Mouse (Mus musculus) liver, embryonic 14.5 days (tissue): Measurements from ENCODE around the gene Nanog. TPM values are rescaled to one million over a fixed set of nuclear protein-coding genes. Genes with fewer than 3 reads are reported as not detected.

Experiments
- ATAC-seq: fragments of 200-750 bp; cut with Nextera tagmentation; 2 replicates; pipeline ENCODE4 v1.8.0; 2017; ENCODE audit warnings: moderate number of reproducible peaks, mild to moderate bottlenecking, moderate library complexity; ENCODE audit not compliant: insufficient read depth
- DNase-seq, 3 experiments: peaks; one replicate each; pipeline ENCODE4 v3.0.0-alpha.2; 2012 to 2013; ENCODE audit warnings: low read depth in 3 of 3, low spot score in 3 of 3
- H3K27ac ChIP-seq: fragments of 300-500 bp; sonication (generic); 2 replicates; pipeline ENCODE4 v1.5.1; 2014; ENCODE audit warnings: moderate library complexity, mild to moderate bottlenecking, control low read depth, inconsistent platforms
- H3K27me3 ChIP-seq: fragments of 300-500 bp; sonication (generic); 2 replicates; pipeline ENCODE4 v1.6.1; 2014; ENCODE audit warnings: mild to moderate bottlenecking, low read length, moderate library complexity; ENCODE audit not compliant: control insufficient read depth, insufficient read depth
- H3K36me3 ChIP-seq: fragments of 300-500 bp; sonication (generic); replicated peaks from 2 replicates; pipeline ENCODE4 v1.6.1; 2014; ENCODE audit warnings: low read depth; ENCODE audit not compliant: control insufficient read depth, insufficient read depth
- H3K4me1 ChIP-seq, 2 experiments: fragments of 200-500 bp in 1 of 2; fragments of 300-500 bp in 1 of 2; sonication (generic) in 1 of 2; replicated peaks; 2 replicates each; pipeline ENCODE4 v1.6.1; 2012 to 2014; ENCODE audit warnings: antibody characterized with exemption in 1 of 2, inconsistent platforms in 1 of 2, low read length in 1 of 2; ENCODE audit not compliant: control insufficient read depth in 2 of 2, insufficient read depth in 2 of 2
- H3K4me2 ChIP-seq: fragments of 300-500 bp; sonication (generic); 2 replicates; pipeline ENCODE4 v1.6.1; 2014; ENCODE audit warnings: low read depth, mild to moderate bottlenecking, control low read depth, moderate library complexity
- H3K4me3 ChIP-seq, 2 experiments: fragments of 200-500 bp in 1 of 2; fragments of 300-500 bp in 1 of 2; sonication (generic) in 1 of 2; 2 replicates each; pipeline ENCODE4 v1.5.1; 2012 to 2014; ENCODE audit warnings: low read depth in 2 of 2, low read length in 2 of 2, mild to moderate bottlenecking in 2 of 2, control low read depth in 1 of 2, inconsistent platforms in 1 of 2, moderate library complexity in 1 of 2; ENCODE audit not compliant: insufficient read depth in 1 of 2
- H3K9ac ChIP-seq: fragments of 300-500 bp; sonication (generic); replicated peaks from 2 replicates; pipeline ENCODE4 v1.6.1; 2014; ENCODE audit warnings: mild to moderate bottlenecking, control low read depth, moderate library complexity
- H3K9me3 ChIP-seq: fragments of 300-500 bp; sonication (generic); 2 replicates; pipeline ENCODE4 v1.6.1; 2016; ENCODE audit warnings: low read length, mixed read lengths; ENCODE audit not compliant: control insufficient read depth
- CTCF ChIP-seq: IDR thresholded peaks from 2 replicates; pipeline ENCODE4 v1.5.1; 2016; ENCODE audit warnings: antibody characterized with exemption, low read depth, control low read depth
- EP300 ChIP-seq: IDR thresholded peaks from 2 replicates; pipeline ENCODE4 v1.6.1; 2016; ENCODE audit warnings: antibody characterized with exemption, low read depth
- WGBS: fragments of 180-500 bp; shearing (Covaris S2); extraction: QIAGEN DNeasy Blood & Tissue Kit; methylation state at CpG from one replicate; pipeline ENCODE4 v1.1.7; 2014; ENCODE audit not compliant: insufficient replicate concordance; 5-methylcytosine and 5-hydroxymethylcytosine counted together
- polyA plus RNA-seq, 2 experiments: library from polyadenylated mRNA; depleted of rRNA in 1 of 2; stranded (reverse) in 1 of 2; unstranded in 1 of 2; fragments of >200 nt; fragmentation: Nextera tagmentation in 1 of 2; extraction: Ambion mirVana in 1 of 2; gene quantifications; 2 replicates each; pipeline versions ENCODE4 v1.2.1 to v1.2.3; 2012 to 2014

Nanog gene
- polyA plus RNA-seq, 2 experiments = 0.01 TPM; not detected in 1

GRCm38 (mm10) chr6:122701816-122702215 lies 5.5 kb upstream of the Nanog start:
- no peak for TF ChIP-seq EP300
- no peak for TF ChIP-seq CTCF
- Histone ChIP-seq H3K9me3 (no peaks in the 10 kb centered on the region), H3K9ac (no peak overlapping the region), H3K27me3 (no peaks in the 10 kb centered on the region), H3K4me3 (no peak overlapping the region), H3K27ac (no peak overlapping the region), H3K4me2 (no peak overlapping the region), H3K4me1 (peaks cover 0 to 2% of the 10 kb centered on the region in 2 experiments; a peak in 1 of 4 replicates), H3K36me3 (no peaks in the 10 kb centered on the region)
- no peak for ATAC-seq
- DNase-seq = no peak
- WGBS = 66% methylated on average over 5 of the region's 5 CpGs

- Histone ChIP-seq H3K27ac (no peak overlapping the region), H3K27me3 (peaks cover 2% of the 10 kb centered on the region; the same call in 1 of the 2 replicates), H3K9me3 (no peaks in the 10 kb centered on the region), H3K4me2 (peak overlapping the region; percentile 6), H3K4me1 (peaks cover 0 to 2% of the 10 kb centered on the region in 2 experiments; a peak in 1 of 4 replicates), H3K9ac (no peak overlapping the region), H3K36me3 (no peaks in the 10 kb centered on the region), H3K4me3 (0 out of 4 replicates have a peak overlapping the region, but pooled peaks of 1 of the 2 experiments have one; percentile 9)
- TF ChIP-seq EP300 (no peak), CTCF (no peak)
- 17% methylated on average over 20 of the region's 20 CpGs for WGBS
- no peak for DNase-seq
- no peak for ATAC-seq
Observed at GRCm38 (mm10) chr6:122702480-122703124, 4.7 kb upstream of the Nanog start.

GRCm38 (mm10) chr6:122703251-122703650 lies 4.0 kb upstream of the Nanog start:
- DNase-seq = no peak
- TF ChIP-seq EP300 (no peak), CTCF (no peak)
- Histone ChIP-seq H3K4me3 (no peak overlapping the region), H3K4me1 (peaks cover 0 to 2% of the 10 kb centered on the region in 2 experiments; a peak in 1 of 4 replicates), H3K36me3 (no peaks in the 10 kb centered on the region), H3K4me2 (no peak overlapping the region), H3K27ac (no peak overlapping the region), H3K9me3 (no peaks in the 10 kb centered on the region), H3K9ac (no peak overlapping the region), H3K27me3 (peaks cover 2% of the 10 kb centered on the region; the same call in 1 of the 2 replicates)
- WGBS = 17% methylated on average over 6 of the region's 6 CpGs
- ATAC-seq = no peak

GRCm38 (mm10) chr6:122703706-122704105 lies 3.6 kb upstream of the Nanog start:
- Histone ChIP-seq H3K4me3 (no peak overlapping the region), H3K27me3 (peaks cover 2% of the 10 kb centered on the region; the same call in 1 of the 2 replicates), H3K36me3 (no peaks in the 10 kb centered on the region), H3K4me1 (peaks cover 0 to 2% of the 10 kb centered on the region in 2 experiments; a peak in 1 of 4 replicates), H3K9me3 (no peaks in the 10 kb centered on the region), H3K4me2 (no peak overlapping the region), H3K27ac (no peak overlapping the region), H3K9ac (no peak overlapping the region)
- 26% methylated on average over 1 of the region's 1 CpGs for WGBS
- no peak for DNase-seq
- TF ChIP-seq EP300 (no peak), CTCF (no peak)
- no peak for ATAC-seq

- DNase-seq (no peak), ATAC-seq (no peak)
- no peak overlapping the region for H3K4me3 ChIP-seq
- peaks cover 2% of the 10 kb centered on the region; the same call in 1 of the 2 replicates for H3K27me3 ChIP-seq
- H3K36me3 ChIP-seq = no peaks in the 10 kb centered on the region
- no peak for TF ChIP-seq EP300
- no peak for TF ChIP-seq CTCF
- peaks cover 0 to 2% of the 10 kb centered on the region in 2 experiments; a peak in 1 of 4 replicates for H3K4me1 ChIP-seq
- no peak overlapping the region for H3K27ac ChIP-seq
- H3K4me2 ChIP-seq = no peak overlapping the region
- H3K9me3 ChIP-seq = no peaks in the 10 kb centered on the region
- H3K9ac ChIP-seq = no peak overlapping the region
- 62% methylated on average over 12 of the region's 12 CpGs for WGBS
Observed at GRCm38 (mm10) chr6:122706337-122706840, 900 bp upstream of the Nanog start.
